Mouse (Mus musculus) neural tube, embryonic 12.5 days (tissue): Measurements from ENCODE around the gene Olfr547. TPM values are rescaled to one million over a fixed set of nuclear protein-coding genes. Genes with fewer than 3 reads are reported as not detected.
"Not testable (repeated sequence)": the region's sequence is repeated elsewhere in the genome, so short reads cannot be mapped to it uniquely, and the experiment has no call there.

ENCODE experiments used
- ATAC-seq: fragments of 200-750 bp; cut with Nextera tagmentation; 2 replicates; pipeline ENCODE4 v1.8.0; 2017; ENCODE audit warnings: low read depth, mild to moderate bottlenecking, moderate TSS enrichment, moderate library complexity; ENCODE audit not compliant: low FRiP score
- H3K27ac ChIP-seq: fragments of 300-500 bp; sonication (generic); 2 replicates; pipeline ENCODE4 v1.5.1; 2016
- H3K27me3 ChIP-seq: fragments of 300-500 bp; sonication (generic); replicated peaks from 2 replicates; pipeline ENCODE4 v1.6.1; 2016; ENCODE audit warnings: mild to moderate bottlenecking
- H3K36me3 ChIP-seq: fragments of 300-500 bp; sonication (generic); 2 replicates; pipeline ENCODE4 v1.6.1; 2016; ENCODE audit warnings: mild to moderate bottlenecking
- H3K4me1 ChIP-seq: fragments of 300-500 bp; sonication (generic); 2 replicates; pipeline ENCODE4 v1.6.1; 2016
- H3K4me2 ChIP-seq: fragments of 300-500 bp; sonication (generic); replicated peaks from 2 replicates; pipeline ENCODE4 v1.6.1; 2016; ENCODE audit warnings: mild to moderate bottlenecking
- H3K4me3 ChIP-seq: fragments of 300-500 bp; sonication (generic); 2 replicates; pipeline ENCODE4 v1.5.1; 2016
- H3K9ac ChIP-seq: fragments of 300-500 bp; sonication (generic); 2 replicates; pipeline ENCODE4 v1.6.1; 2016; ENCODE audit warnings: mild to moderate bottlenecking
- H3K9me3 ChIP-seq: fragments of 300-500 bp; sonication (generic); 2 replicates; pipeline ENCODE4 v1.6.1; 2016; ENCODE audit warnings: mild to moderate bottlenecking
- WGBS: fragments of 180-500 bp; shearing (Covaris S2); methylation state at CpG from one replicate; pipeline ENCODE4 v1.1.7; 2016; 5-methylcytosine and 5-hydroxymethylcytosine counted together
- polyA plus RNA-seq: library from polyadenylated mRNA; unstranded; fragments of >200 nt; fragmentation: Nextera tagmentation; extraction: Ambion mirVana; gene quantifications from 2 replicates; pipeline ENCODE4 v1.2.1, GENCODE M21; 2016

Olfr547 gene
- not detected in 2 replicates for polyA plus RNA-seq

DNA sequence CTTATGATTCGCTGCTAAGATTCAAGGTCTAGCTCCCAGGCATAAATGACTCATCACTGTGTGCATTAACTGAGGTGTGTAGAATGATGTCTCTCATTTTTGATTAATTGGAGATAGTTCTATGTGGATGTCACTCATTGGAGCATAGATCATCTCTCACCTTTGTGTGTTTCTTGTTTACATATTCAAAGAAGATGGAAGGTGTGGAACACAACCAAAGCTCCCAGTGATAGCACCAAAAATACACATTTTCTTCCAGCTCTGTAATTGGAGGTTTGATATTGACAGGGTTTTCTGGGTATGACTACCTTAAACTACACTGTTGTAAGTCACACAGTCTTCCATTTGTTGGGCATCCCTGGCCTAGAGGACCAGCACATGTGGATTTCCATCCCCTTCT is at the start of gene Olfr547:
Gene Olfr547, plus strand, starts transcription at position 301 of the 400 bp plus-strand sequence.
- Histone ChIP-seq H3K27ac (no peak within 1 kb of the TSS), H3K36me3 (no peaks in the 10 kb centered on the region), H3K9me3 (no peaks in the 10 kb centered on the region), H3K9ac (no peak within 1 kb of the TSS), H3K4me2 (no peak within 1 kb of the TSS), H3K4me3 (no peak within 1 kb of the TSS), H3K27me3 (no peaks in the 10 kb centered on the region), H3K4me1 (no peaks in the 10 kb centered on the region)
- 88% methylated on average over 1 of the region's 1 CpGs for WGBS
- no peak for ATAC-seq

GRCm38 (mm10) chr7:102484766-102485165 is 49.8 kb upstream of the Olfr547 start:
- WGBS, result 66% methylated on average over 8 of the region's 8 CpGs
- ATAC-seq, H3K4me2 ChIP-seq, H3K4me1 ChIP-seq, H3K27ac ChIP-seq, H3K36me3 ChIP-seq, H3K9ac ChIP-seq, H3K4me3 ChIP-seq, H3K27me3 ChIP-seq, H3K9me3 ChIP-seq: not testable (repeated sequence)

GRCm38 (mm10) chr7:102486105-102486504 is 48.4 kb upstream of the Olfr547 start:
- no peaks in the 10 kb centered on the region for H3K9me3 ChIP-seq
- no peaks in the 10 kb centered on the region for H3K27me3 ChIP-seq
- ATAC-seq, result no peak
- no peaks in the 10 kb centered on the region for H3K4me1 ChIP-seq
- H3K9ac ChIP-seq, result no peak overlapping the region
- no peak overlapping the region for H3K27ac ChIP-seq
- no peak overlapping the region for H3K4me3 ChIP-seq
- WGBS, result 78% methylated on average over 1 of the region's 1 CpGs
- H3K36me3 ChIP-seq, result no peaks in the 10 kb centered on the region
- H3K4me2 ChIP-seq, result no peak overlapping the region

DNA sequence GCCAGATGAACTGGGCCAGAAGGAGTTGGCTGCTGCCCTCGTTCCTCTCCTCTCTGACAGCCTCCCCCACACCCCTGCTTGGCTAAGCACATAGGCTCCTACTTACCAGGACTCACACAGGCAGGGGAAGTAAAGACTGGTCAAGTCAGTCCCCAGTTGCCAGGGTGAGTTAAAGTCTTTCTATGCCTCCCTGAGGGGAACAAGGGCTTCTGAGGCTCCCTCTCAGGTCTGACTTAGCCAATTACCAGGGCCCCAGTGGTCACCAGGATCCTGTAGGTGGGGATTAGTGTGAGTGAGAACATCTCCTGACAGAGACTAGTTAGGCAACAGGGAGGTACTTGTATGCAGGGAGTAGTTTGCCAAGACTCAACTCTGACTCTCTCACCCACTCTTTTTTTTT is 46.4 kb upstream of the Olfr547 start, which contains the start of gene Olfr544:
Gene Olfr544, minus strand, starts transcription at position 153 of the 400 bp plus-strand sequence.
- Histone ChIP-seq H3K4me1 (no peaks in the 10 kb centered on the region), H3K4me3 (no peak within 1 kb of the TSS), H3K27me3 (no peaks in the 10 kb centered on the region), H3K9ac (no peak within 1 kb of the TSS), H3K4me2 (no peak within 1 kb of the TSS), H3K36me3 (no peaks in the 10 kb centered on the region), H3K9me3 (no peaks in the 10 kb centered on the region), H3K27ac (no peak within 1 kb of the TSS)
- no peak for ATAC-seq
- 67% methylated on average over 1 of the region's 1 CpGs for WGBS

DNA sequence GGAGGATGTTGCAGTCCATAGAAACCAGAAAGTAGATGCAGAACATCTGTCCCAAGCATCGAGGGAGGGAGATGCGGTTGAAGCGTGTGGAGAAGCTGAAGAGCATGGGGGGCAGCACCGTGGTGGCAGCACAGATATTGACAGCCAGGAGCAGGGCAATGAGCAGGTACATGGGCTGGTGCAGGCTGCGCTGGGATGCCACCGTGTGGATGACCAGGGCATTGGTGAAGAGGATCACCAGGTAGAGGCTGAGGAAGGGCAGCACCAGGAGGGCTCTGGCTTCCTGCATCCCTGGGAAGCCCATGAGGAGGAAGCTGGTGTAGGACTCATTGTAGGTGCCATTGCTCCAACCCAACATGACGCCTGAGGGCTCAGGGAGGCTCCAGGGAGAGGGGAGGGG is 40.1 kb upstream of the Olfr547 start:
- ATAC-seq, H3K4me1 ChIP-seq: not testable (repeated sequence)
- 55% methylated on average over 7 of the region's 7 CpGs for WGBS

DNA sequence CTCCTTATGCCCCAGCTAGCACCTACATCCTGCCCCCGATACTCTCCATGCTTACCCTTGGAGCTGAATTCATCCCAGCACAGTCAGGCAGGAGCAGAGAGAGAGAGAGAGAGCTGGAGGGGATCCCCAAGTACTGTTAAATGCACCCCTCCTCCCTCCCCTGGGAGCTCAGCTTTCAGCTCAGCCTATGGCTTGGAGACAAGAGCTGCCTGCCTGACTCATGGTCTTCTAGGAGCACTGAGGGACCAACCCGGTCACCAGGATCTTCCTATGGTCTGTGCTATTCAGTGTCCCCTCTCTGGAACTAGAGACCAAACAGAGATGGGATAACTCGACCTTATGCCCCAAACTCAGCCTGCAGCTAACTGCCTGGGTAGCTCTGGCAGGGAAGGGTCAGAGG is 35.1 kb upstream of the Olfr547 start, which contains the start of gene Olfr545:
Gene Olfr545, minus strand, starts transcription at position 101 of the 400 bp plus-strand sequence.
- no peaks in the 10 kb centered on the region for H3K36me3 ChIP-seq
- no peak within 1 kb of the TSS for H3K9ac ChIP-seq
- no peak within 1 kb of the TSS for H3K4me3 ChIP-seq
- 71% methylated on average over 3 of the region's 3 CpGs for WGBS
- H3K4me2 ChIP-seq, result no peak within 1 kb of the TSS
- H3K27me3 ChIP-seq, result no peaks in the 10 kb centered on the region
- no peaks in the 10 kb centered on the region for H3K9me3 ChIP-seq
- H3K27ac ChIP-seq, result no peak within 1 kb of the TSS
- ATAC-seq, result no peak
- H3K4me1 ChIP-seq, result no peaks in the 10 kb centered on the region

More for the DNA sequence above, 40.1 kb upstream of the Olfr547 start:
- not testable (repeated sequence) for H3K9ac ChIP-seq, H3K9me3 ChIP-seq, H3K4me3 ChIP-seq, H3K36me3 ChIP-seq, H3K27ac ChIP-seq, H3K27me3 ChIP-seq, H3K4me2 ChIP-seq

DNA sequence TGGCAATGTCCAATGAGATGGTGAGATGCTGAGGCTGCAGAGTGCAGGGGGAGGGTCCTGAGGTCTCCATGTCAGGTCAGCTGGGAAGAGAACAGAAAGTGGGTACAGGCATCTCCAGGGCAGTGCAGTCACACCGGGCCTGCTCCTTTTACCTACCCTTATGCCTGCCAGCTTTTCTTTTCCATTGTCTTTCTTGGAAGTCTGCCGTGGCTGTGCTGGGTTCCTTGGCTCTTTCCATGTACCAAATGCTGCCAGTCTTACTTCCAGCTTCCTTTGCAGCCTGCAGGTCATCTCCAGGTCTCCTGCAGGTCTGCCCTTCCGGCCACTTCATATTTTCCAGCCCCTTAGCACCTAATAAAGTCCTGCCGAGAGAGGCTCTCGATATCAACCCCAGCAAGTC is 32.6 kb upstream of the Olfr547 start:
- Histone ChIP-seq H3K27ac (no peak overlapping the region), H3K9ac (no peak overlapping the region), H3K4me3 (no peak overlapping the region), H3K36me3 (no peaks in the 10 kb centered on the region), H3K27me3 (no peaks in the 10 kb centered on the region), H3K4me1 (no peaks in the 10 kb centered on the region), H3K9me3 (no peaks in the 10 kb centered on the region), H3K4me2 (no peak overlapping the region)
- no peak for ATAC-seq
- WGBS, result 82% methylated on average over 5 of the region's 5 CpGs

DNA sequence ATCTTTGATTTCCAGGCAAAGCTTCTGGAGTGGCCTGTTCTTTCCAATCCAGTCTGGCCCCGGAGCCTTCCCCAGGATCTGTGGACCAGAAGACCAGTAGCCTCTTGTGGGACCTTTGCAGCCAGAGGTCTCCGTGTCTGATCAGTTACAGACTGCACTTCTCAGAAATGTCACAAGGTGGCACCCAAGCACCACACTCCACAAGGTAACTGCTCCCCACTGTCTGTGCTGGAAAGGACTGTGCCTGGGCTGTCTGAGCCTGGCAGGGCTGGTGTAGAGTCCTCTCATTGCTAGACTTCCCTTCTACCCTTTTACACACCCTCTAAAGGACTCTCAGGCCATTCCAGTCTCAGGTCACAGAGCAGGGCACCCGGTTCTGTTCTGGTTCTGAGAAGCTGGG is 27.7 kb upstream of the Olfr547 start:
- peak; percentile 77 for ATAC-seq
- WGBS, result 51% methylated on average over 3 of the region's 3 CpGs

DNA sequence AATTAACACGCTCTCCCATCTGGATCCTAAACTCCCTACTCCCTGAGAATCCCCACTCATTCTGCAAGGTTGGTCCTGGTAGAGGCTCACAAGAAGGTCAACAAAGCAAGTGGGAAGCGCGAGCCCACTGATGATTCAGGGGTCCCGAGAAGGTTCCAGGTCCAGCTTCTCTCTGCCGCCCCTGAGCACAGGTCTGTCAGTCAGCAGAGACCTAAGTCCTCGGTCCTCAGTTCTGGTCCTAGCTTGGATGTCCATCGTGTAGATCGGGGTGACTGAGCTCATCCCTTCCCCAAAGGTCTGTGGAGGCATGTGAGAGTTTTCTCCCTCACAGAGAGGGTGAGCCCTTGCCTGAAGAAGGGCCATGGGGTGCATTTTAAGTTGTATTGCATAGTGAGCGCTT is 26.5 kb upstream of the Olfr547 start:
- 89% methylated on average over 9 of the region's 9 CpGs for WGBS
- no peak overlapping the region for H3K9ac ChIP-seq

More for the DNA sequence above, 27.7 kb upstream of the Olfr547 start:
- no peak overlapping the region for H3K4me2 ChIP-seq
- H3K4me3 ChIP-seq, result no peak overlapping the region
- no peak overlapping the region for H3K9ac ChIP-seq
- no peaks in the 10 kb centered on the region for H3K36me3 ChIP-seq
- H3K4me1 ChIP-seq, result no peaks in the 10 kb centered on the region
- H3K27me3 ChIP-seq, result no peaks in the 10 kb centered on the region
- H3K27ac ChIP-seq, result no peak overlapping the region
- H3K9me3 ChIP-seq, result no peaks in the 10 kb centered on the region

DNA sequence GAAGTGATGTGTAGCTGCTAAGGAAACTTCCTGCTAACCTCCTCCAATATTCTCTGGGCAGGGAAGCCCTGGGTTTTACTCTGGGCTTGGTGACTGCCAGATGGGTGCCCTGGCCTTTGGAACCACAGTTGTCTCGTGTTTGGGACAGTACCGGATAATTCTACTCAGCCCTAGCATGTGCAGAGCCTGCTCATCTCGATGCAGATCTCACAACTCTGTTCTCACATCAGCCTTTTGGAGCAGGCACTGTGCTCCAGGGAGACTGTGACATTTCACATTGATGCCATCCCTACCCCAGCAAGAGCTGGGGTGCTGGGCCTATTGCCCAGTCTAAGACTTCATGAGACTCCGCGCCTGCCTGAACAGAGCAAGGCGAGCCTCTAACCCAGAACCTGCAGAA is 25.9 kb upstream of the Olfr547 start:
- no peak overlapping the region for H3K4me3 ChIP-seq
- H3K4me2 ChIP-seq, result no peak overlapping the region
- H3K9me3 ChIP-seq, result no peaks in the 10 kb centered on the region
- H3K4me1 ChIP-seq, result peaks cover 4% of the 10 kb centered on the region; the same call in 1 of the 2 replicates
- no peak overlapping the region for H3K27ac ChIP-seq
- no peaks in the 10 kb centered on the region for H3K36me3 ChIP-seq
- no peak for ATAC-seq
- H3K27me3 ChIP-seq, result no peaks in the 10 kb centered on the region
- no peak overlapping the region for H3K9ac ChIP-seq
- WGBS, result 88% methylated on average over 6 of the region's 6 CpGs

More for the DNA sequence above, 26.5 kb upstream of the Olfr547 start:
- H3K4me1 ChIP-seq, result peaks cover 4% of the 10 kb centered on the region; the same call in 1 of the 2 replicates
- no peak overlapping the region for H3K27ac ChIP-seq
- H3K9me3 ChIP-seq, result no peaks in the 10 kb centered on the region
- ATAC-seq, result no peak
- H3K36me3 ChIP-seq, result no peaks in the 10 kb centered on the region
- no peaks in the 10 kb centered on the region for H3K27me3 ChIP-seq
- no peak overlapping the region for H3K4me3 ChIP-seq
- no peak overlapping the region for H3K4me2 ChIP-seq

- Histone ChIP-seq H3K9ac (no peak overlapping the region), H3K4me1 (peaks cover 4% of the 10 kb centered on the region; the same call in 1 of the 2 replicates), H3K27ac (no peak overlapping the region), H3K4me2 (no peak overlapping the region), H3K4me3 (no peak overlapping the region), H3K9me3 (no peaks in the 10 kb centered on the region), H3K27me3 (no peaks in the 10 kb centered on the region), H3K36me3 (no peaks in the 10 kb centered on the region)
- no peak for ATAC-seq
- WGBS, result 69% methylated on average over 7 of the region's 7 CpGs
Observed at GRCm38 (mm10) chr7:102509726-102510125, 24.8 kb upstream of the Olfr547 start.

DNA sequence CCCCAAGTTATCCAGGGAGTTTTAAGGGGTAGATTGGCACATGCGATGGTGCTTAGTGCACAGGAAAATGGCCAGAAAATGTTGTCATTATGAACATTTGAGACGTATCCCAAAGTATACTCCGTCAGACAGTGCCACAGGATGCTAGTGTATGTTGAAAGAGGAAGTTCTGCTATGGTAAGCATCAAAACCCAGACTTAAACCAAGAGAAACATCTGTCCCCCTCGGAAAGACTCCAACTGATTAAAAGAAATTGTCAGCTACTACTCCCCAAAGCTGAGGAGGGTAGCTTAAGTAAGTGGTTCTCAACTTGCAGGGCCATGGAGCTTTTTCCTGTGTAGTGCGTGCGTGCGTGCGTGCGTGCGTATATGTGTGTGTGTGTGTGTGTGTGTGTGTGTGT is 22.6 kb upstream of the Olfr547 start:
- no peak overlapping the region for H3K4me2 ChIP-seq
- no peak for ATAC-seq
- 93% methylated on average over 10 of the region's 10 CpGs for WGBS
- no peaks in the 10 kb centered on the region for H3K27me3 ChIP-seq
- H3K36me3 ChIP-seq, result no peaks in the 10 kb centered on the region
- H3K27ac ChIP-seq, result no peak overlapping the region
- peaks cover 4% of the 10 kb centered on the region; the same call in 1 of the 2 replicates for H3K4me1 ChIP-seq
- no peaks in the 10 kb centered on the region for H3K9me3 ChIP-seq
- H3K4me3 ChIP-seq, result no peak overlapping the region
- no peak overlapping the region for H3K9ac ChIP-seq

- peak; percentile 97 for ATAC-seq
- Histone ChIP-seq H3K4me1 (peaks cover 4% of the 10 kb centered on the region; the same call in 1 of the 2 replicates), H3K4me2 (peak overlapping the region; percentile 91), H3K9ac (peak overlapping the region; percentile 65), H3K9me3 (no peaks in the 10 kb centered on the region), H3K27me3 (no peaks in the 10 kb centered on the region), H3K36me3 (no peaks in the 10 kb centered on the region), H3K27ac (no peak overlapping the region), H3K4me3 (peak overlapping the region; percentile 49)
- 2% methylated on average over 54 of the region's 54 CpGs for WGBS
Observed at GRCm38 (mm10) chr7:102512814-102513435, 21.6 kb upstream of the Olfr547 start.
